Mouse (Mus musculus): Measurements from ENCODE around the gene Atad3a. TPM values are rescaled to one million over a fixed set of nuclear protein-coding genes. Genes with fewer than 3 reads are reported as not detected.

The Atad3a gene
- polyA plus RNA-seq, 1 experiment from 2014 or later = 78.1 TPM

DNA sequence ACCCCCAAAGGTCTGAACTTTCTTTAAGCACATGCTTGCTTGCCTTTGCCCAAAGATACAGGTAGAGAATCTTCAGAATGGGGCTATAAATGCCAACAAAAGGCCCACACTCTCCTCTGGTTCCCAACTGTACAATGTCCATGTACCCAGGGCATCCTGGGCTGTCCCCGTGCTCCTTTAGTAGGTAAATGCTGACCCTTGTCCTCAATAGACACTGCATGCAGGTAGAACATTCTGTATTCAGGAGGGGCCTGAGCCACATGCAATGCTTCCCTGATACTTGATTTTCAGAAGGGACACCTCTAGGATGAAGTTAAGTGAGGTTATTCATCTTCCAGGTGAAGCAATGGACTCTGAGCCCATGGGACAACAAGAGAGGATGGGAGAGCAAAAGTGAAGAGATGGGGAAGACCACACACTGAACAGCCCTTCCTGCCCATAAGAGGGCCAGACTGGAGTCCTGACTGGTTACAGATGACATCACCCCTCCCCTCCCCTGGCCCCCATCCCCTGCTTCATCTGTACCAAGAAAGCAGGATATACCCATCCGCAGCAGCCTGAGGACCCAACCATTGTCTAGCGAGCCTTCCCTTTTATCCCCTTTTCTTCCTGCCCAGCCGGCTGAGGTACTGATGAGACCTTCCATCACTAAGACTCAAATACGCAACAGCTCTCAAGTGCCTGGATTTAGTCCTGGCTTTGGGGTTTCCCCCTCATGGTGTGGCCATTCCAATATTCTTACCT, 12.6 kb upstream of the Atad3a start:
- H3K4me2 ChIP-seq = peak overlapping the region; percentile 66
- H3K27ac ChIP-seq = 0 out of 2 replicates have a peak overlapping the region, but pooled peaks have one; percentile 53
- peaks cover 52% of the 10 kb centered on the region for H3K27me3 ChIP-seq
- no peaks in the 10 kb centered on the region for H3K36me3 ChIP-seq
- no peaks in the 10 kb centered on the region for H3K9me3 ChIP-seq
- no peak for ATAC-seq (ENCODE audit: low FRiP score)
- peak overlapping the region; percentile 67 for H3K9ac ChIP-seq
- peaks cover 43% of the 10 kb centered on the region for H3K4me1 ChIP-seq (replicated peaks)
- peak overlapping the region; percentile 40 for H3K4me3 ChIP-seq
- 37% methylated on average over 5 of the region's 5 CpGs for WGBS

DNA sequence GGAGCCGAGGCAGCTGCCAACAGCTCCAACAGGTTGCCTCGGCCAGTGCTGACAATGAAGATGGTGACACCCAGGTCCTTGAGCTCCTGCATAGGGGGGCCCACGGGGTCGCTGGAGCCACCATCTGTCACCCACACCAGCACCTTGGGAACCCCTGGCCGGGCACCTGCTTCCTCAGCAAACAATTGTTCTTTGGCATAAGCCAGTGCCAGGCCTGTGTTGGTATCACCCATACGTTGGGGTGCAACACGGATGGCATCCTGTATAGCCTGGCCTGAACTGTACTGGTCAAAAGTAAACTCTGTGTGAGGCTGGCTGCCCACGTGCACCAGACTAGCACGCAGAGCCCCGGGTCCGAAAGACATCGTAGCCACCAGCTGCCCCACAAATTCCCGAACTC, 11.9 kb upstream of the Atad3a start:
- Histone ChIP-seq H3K27ac (no peak overlapping the region), H3K9ac (peak overlapping the region; percentile 35; the same call in 1 of the 2 replicates), H3K4me1 (replicated peaks) (peaks cover 43% of the 10 kb centered on the region), H3K9me3 (no peaks in the 10 kb centered on the region), H3K4me3 (no peak overlapping the region), H3K4me2 (peak overlapping the region; percentile 66), H3K27me3 (peaks cover 52% of the 10 kb centered on the region), H3K36me3 (no peaks in the 10 kb centered on the region)
- WGBS = 89% methylated on average over 13 of the region's 13 CpGs
- no peak for ATAC-seq (ENCODE audit: low FRiP score)

DNA sequence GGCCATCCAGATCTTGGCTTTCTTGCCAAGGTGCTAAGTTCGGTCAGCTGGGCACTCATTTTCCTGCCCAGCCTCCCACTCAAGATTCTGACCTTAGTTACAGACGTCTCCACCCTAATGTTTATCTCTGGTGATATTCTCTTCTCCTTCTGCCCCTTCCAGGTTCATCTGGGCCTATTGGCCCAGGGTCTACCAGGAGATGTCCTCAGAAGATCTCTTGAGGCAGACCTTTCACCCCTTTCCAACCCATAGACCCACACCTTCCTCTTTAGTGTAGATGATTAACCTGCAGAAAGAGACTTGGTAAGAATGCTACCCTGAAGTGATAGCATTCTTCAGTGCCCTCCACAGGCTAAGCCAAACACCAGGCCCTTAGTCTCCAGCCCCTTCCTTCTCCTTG, 10.8 kb upstream of the Atad3a start:
- H3K4me1 ChIP-seq (replicated peaks) = peaks cover 41% of the 10 kb centered on the region
- ATAC-seq (ENCODE audit: low FRiP score) = no peak
- H3K9me3 ChIP-seq = no peaks in the 10 kb centered on the region
- WGBS = 79% methylated on average over 2 of the region's 2 CpGs
- H3K27ac ChIP-seq = no peak overlapping the region
- no peaks in the 10 kb centered on the region for H3K36me3 ChIP-seq
- no peak overlapping the region for H3K4me3 ChIP-seq
- H3K4me2 ChIP-seq = peak overlapping the region; percentile 6; the same call in 1 of the 2 replicates
- H3K27me3 ChIP-seq = peaks cover 51% of the 10 kb centered on the region
- 0 out of 2 replicates have a peak overlapping the region, but pooled peaks have one; percentile 29 for H3K9ac ChIP-seq

DNA sequence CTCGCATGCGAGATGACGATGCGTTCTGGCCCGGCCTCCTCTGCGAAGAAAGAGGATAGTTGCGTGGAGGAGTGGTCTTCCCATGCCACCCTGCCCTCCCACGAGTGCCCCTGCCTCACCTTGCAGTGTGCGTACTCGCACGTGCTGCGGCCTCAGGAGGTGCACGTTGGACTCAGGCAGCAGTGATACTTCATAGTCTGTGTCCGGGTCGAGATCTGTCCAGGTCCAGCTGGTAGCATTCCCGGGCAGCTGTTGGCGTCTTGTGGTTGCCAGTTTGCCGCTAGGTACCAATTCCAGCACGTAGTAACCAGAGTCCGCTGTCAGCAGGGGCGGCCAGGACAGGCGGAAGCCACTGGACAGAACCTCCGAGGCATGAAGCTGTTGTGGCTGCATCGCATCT, 9.7 kb upstream of the Atad3a start:
- no peaks in the 10 kb centered on the region for H3K9me3 ChIP-seq
- WGBS = 43% methylated on average over 24 of the region's 24 CpGs
- H3K4me2 ChIP-seq = peak overlapping the region; percentile 71
- peaks cover 40% of the 10 kb centered on the region for H3K4me1 ChIP-seq (replicated peaks)
- peak overlapping the region; percentile 80 for H3K9ac ChIP-seq
- H3K27me3 ChIP-seq = peaks cover 45% of the 10 kb centered on the region
- H3K36me3 ChIP-seq = no peaks in the 10 kb centered on the region
- H3K27ac ChIP-seq = 0 out of 2 replicates have a peak overlapping the region, but pooled peaks have one; percentile 72
- peak overlapping the region; percentile 50 for H3K4me3 ChIP-seq
- no peak; the same call in 1 of the 2 replicates for ATAC-seq (ENCODE audit: low FRiP score)

DNA sequence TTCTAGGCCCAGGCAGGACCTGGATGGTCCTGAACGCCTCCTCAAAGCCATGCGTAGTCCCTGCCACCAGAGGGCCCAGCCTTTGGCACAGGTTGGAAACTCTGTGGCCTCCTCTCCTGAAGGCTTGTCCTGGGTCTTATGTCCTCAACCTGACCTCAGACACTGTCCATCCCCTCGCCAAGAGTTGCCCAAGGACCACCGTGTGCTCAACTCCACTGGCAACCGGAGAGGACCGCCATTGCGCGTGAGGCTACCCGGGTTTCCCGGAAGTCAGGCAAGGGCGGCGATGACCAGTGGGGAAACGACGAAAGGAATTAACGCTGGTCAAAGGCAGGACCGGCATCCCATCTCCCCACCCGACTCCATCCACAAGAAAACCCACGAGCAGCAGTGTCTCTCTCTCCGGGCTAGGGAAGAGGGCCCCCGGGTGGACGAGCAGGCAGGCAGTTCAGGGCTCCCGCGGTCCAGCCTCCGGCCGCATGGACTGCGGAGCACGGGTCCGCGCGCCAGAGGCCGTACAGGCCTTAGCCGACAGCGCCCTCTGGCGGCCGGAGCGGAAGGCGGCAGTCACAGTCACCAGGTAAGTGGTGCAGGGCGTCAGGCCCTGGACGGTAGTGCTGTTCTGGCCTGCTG, 9.1 kb upstream of the Atad3a start:
- Histone ChIP-seq H3K36me3 (no peaks in the 10 kb centered on the region), H3K9me3 (no peaks in the 10 kb centered on the region), H3K4me1 (replicated peaks) (peaks cover 34% of the 10 kb centered on the region), H3K27me3 (peaks cover 39% of the 10 kb centered on the region), H3K4me3 (peak overlapping the region; percentile 50), H3K27ac (peak overlapping the region; percentile 72; the same call in 1 of the 2 replicates), H3K9ac (peak overlapping the region; percentile 80), H3K4me2 (peak overlapping the region; percentile 71)
- whole genome bisulfite sequencing = under 1% methylated on average over 39 of the region's 39 CpGs
- peak; percentile 83 for ATAC-seq (ENCODE audit: low FRiP score)

DNA sequence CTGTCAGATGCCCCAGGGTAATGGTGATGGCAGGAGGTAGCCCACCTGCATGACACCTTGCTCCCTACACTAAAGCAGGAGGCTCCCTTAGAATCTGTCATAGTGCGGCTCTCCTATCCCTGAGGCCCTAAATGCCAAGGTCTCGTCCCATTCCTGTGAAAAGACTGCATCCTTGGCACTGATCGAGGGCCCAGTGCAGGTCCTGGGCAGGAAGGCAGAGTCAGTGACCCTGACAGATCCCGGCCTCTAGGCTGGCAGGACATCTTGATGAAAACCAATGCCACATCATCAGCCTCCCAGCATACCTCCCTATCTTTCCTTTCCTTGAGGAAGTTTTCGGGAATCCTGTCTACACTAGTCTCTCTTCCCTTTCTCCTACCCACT, 8.6 kb upstream of the Atad3a start:
- H3K9me3 ChIP-seq = no peaks in the 10 kb centered on the region
- peak overlapping the region; percentile 71 for H3K4me2 ChIP-seq
- no peaks in the 10 kb centered on the region for H3K36me3 ChIP-seq
- H3K27ac ChIP-seq = peak overlapping the region; percentile 72; the same call in 1 of the 2 replicates
- H3K9ac ChIP-seq = peak overlapping the region; percentile 80
- peak overlapping the region; percentile 50 for H3K4me3 ChIP-seq
- 62% methylated on average over 5 of the region's 5 CpGs for WGBS
- ATAC-seq (ENCODE audit: low FRiP score) = no peak
- H3K27me3 ChIP-seq = peaks cover 37% of the 10 kb centered on the region
- peaks cover 28% of the 10 kb centered on the region for H3K4me1 ChIP-seq (replicated peaks)

DNA sequence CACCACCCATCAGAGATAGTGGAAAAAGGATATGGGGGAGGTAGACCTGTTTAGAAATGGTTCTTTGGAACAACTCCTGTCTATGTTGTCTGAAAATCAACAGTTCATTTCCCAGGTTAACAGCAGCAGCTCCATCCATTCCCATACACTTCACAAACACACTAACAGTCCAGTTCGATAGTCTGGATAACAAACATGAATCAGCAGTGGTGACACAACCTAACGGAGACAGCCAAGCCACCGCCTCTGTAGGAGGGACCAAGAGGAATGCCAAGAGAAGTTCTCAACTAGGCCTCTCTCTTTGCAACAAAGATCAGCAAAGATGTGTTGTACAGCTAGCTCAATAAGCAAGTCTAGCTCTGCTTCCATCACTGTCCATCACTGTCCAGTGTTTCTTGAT, 1.5 kb upstream of the Atad3a start:
- Histone ChIP-seq H3K4me3 (0 out of 2 replicates have a peak overlapping the region, but pooled peaks have one; percentile 4), H3K4me2 (no peak overlapping the region; the same call in 1 of the 2 replicates), H3K9me3 (no peaks in the 10 kb centered on the region), H3K27me3 (no peaks in the 10 kb centered on the region), H3K4me1 (replicated peaks) (peaks cover 34% of the 10 kb centered on the region), H3K9ac (no peak overlapping the region), H3K27ac (no peak overlapping the region), H3K36me3 (peaks cover 3% of the 10 kb centered on the region)
- WGBS = 95% methylated on average over 3 of the region's 3 CpGs
- ATAC-seq (ENCODE audit: low FRiP score) = no peak

DNA sequence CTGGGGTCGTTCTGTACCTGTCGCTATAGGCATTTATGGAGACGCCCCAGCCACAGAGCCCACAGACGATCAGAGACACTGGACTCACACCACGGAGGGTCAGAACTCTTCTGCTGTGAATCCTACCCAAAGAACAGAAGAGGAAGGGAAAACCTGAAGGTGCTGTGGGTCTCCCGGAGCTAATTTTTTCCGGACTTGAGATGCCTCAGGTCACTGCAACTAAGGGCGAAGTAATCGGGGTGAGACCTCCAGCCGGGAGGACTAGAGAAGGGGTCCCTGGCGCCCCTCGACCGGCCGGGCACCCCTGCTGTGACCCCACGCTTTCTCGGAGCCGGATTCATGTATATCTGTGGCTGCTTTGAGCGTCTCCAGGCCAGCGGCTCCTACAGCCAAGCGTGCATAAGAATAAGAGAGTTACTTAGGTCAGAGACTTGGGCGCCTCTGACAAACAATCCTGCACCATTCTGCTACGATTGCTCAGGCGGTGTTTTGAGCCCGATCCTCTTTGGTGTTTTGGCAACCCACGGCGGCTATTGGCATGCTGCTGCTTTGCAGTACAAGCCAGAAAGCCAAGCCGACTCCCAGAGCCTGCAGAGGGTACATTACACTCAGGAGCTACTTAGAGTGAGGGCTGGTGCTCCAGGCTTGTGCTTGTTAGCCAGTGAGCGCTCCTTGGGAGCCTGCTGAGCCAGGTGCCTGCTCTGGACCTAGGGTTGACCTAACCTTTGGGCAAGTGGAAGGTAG, 635 bp upstream of the Atad3a start:
- H3K4me1 ChIP-seq (replicated peaks) = peaks cover 34% of the 10 kb centered on the region
- H3K4me2 ChIP-seq = peak overlapping the region; percentile 99
- no peaks in the 10 kb centered on the region for H3K9me3 ChIP-seq
- peaks cover 11% of the 10 kb centered on the region for H3K36me3 ChIP-seq
- peak; percentile 56 for ATAC-seq (ENCODE audit: low FRiP score)
- 3% methylated on average over 28 of the region's 28 CpGs for WGBS
- peak overlapping the region; percentile 80 for H3K9ac ChIP-seq
- H3K27ac ChIP-seq = peak overlapping the region; percentile 37
- peak overlapping the region; percentile 90 for H3K4me3 ChIP-seq
- no peaks in the 10 kb centered on the region for H3K27me3 ChIP-seq

DNA sequence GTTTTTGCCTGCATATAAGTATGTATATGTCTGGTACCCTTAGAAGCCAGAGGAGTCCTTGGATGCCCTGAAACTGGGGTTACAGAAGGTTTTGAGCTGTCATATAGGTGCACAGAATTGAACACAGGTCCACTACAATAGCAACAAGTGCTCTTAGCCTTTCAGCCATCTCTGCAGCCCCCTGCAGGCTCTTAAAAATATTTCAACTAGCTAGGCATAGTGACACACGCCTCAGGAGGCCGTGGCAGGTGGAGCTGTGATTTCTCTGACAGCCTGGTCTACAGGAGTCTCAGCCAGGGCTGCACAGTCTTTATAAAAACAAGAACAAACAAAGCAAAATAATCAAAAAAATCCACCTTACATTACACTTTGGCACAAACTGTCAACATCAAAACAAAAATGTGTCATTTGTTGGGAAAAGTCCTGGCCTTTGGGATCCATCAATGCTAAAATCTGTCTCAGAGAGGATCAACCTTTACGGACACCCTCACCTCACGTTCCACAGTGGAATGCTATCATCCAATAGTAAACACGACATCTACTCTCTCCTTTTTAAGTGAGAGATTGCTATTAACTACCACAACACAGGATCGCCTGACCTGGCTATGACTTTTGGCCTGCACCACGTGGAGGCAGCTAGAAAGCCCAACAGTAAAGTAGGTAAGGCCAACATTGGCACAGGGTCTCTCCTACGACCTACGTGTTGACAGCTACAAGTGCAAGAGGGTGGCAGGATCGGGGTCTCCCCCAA, 856 bp downstream of the Atad3a start:
- Histone ChIP-seq H3K36me3 (peaks cover 26% of the 10 kb centered on the region), H3K27me3 (no peaks in the 10 kb centered on the region), H3K9ac (peak overlapping the region; percentile 88), H3K9me3 (no peaks in the 10 kb centered on the region), H3K4me3 (peak overlapping the region; percentile 90), H3K4me1 (replicated peaks) (peaks cover 34% of the 10 kb centered on the region), H3K27ac (no peak overlapping the region), H3K4me2 (peak overlapping the region; percentile 99)
- ATAC-seq (ENCODE audit: low FRiP score) = no peak
- 4% methylated on average over 10 of the region's 10 CpGs for WGBS

DNA sequence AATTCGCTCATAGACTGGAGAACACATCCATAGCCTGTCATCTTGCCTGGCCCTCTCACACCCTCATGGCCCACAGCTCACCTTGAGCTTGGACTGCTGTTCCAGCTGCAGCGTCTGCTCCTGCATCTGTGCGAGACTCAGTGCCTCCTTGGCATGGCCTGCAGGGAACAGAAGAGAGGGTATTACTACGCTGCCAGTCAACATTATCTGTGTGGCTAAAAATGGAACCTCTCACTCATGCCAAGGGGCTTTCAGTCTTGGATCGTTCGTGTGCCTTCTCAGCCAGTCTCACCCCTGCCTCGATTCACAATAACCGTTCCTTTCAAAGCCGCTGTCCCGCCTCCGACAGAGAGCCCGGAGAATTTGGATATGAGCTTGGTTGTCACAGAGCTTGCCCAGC, 3.9 kb downstream of the Atad3a start:
- Histone ChIP-seq H3K4me1 (replicated peaks) (peaks cover 31% of the 10 kb centered on the region), H3K9ac (no peak overlapping the region), H3K36me3 (peaks cover 54% of the 10 kb centered on the region), H3K27ac (no peak overlapping the region), H3K9me3 (no peaks in the 10 kb centered on the region), H3K4me2 (no peak overlapping the region), H3K4me3 (no peak overlapping the region), H3K27me3 (no peaks in the 10 kb centered on the region)
- ATAC-seq (ENCODE audit: low FRiP score) = no peak
- 95% methylated on average over 12 of the region's 12 CpGs for WGBS

DNA sequence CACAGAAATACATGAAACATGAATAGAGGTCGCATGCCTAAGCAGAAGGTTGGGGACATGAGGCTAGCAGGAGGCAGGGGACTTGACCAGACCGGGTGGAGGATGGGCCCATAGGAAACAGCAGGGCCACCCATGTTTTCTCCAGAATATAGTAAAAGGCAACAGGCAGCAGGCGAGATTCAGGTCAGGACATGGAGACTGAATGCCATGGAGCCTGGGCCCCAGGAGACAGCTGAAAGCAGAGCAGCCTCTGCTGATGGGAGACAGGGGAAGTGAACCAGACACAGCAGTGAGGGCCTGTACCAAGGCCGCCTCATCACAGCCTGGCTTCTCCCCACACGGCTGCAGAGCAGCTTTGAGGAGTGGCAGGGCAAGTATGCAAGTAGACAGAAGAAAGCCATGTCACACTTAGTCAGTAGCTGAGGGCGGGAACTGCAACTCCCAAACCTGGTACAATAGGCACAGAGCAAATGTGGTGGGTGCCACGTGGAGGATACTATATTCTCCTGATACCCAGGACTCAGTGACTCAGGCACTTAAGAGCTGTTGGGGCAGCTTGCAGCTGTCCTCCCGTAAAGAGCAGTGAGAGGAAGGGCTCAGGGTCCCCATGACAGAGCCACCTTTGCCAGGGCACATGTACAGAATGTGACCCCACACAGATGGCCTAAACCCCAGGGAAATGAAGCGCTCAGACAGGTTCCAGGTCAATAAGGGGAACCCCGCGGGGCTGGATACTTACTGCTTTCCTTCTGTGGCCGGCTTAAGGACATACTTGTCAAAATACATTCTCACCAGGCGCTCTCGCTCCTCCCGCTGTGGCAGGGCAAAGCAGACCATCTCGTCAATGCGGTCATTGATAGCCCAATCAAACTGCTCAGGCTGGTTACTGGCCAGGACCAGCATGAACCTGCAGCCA, 14.1 kb downstream of the Atad3a start:
- Histone ChIP-seq H3K4me3 (no peak overlapping the region), H3K4me1 (replicated peaks) (no peaks in the 10 kb centered on the region), H3K4me2 (no peak overlapping the region), H3K27me3 (no peaks in the 10 kb centered on the region), H3K27ac (no peak overlapping the region), H3K36me3 (peaks cover 98% of the 10 kb centered on the region), H3K9ac (no peak overlapping the region), H3K9me3 (no peaks in the 10 kb centered on the region)
- no peak for ATAC-seq (ENCODE audit: low FRiP score)
- 91% methylated on average over 17 of the region's 17 CpGs for WGBS

Measured in hindbrain, embryonic 13.5 days (tissue).